Mouse (Mus musculus): ENCODE results near the gene Ccl2. TPM values are rescaled to one million over a fixed set of nuclear protein-coding genes. Genes with fewer than 3 reads are reported as not detected.

Gene Ccl2
- polyA plus RNA-seq, 1 experiment from 2014 or later: 12.3 TPM

DNA sequence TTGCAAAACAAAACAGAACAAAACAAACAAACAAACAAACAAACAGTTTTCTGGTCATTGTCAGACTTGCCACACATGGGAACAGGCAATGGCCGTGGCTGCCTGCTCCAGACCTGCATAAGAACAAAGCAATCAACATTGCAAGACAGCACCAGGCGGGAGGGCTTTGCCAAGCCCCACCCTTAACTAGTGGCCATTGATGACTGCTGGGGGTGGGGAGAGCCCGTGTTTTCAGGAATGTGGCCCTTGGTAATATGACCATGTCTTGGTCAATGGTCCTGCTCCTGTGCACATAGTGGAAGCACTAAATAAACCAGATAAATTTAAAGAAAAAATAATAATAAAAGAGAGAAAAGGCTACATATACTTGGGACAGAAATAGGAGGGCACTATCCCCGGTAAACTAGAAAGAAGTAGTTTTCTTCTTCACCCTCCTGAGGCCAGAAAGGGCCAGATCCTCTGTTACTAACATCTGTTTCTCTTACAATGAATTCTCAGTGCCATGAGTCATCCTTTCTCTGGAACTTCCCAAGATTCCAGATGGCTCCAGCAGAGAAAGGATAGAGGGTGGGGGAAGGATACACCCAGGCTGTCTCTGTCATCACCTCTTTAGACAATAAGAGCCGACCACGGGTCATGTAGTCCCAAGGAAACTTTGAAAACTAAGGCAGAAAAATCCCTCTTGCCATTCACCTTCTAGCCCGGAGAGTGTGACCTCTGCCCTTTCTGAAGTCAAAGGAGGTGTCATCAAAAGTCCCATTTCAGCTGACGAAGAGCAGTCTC is 23.8 kb upstream of the Ccl2 start:
- 0 out of 2 replicates have a peak, but pooled peaks have one; percentile 47 for ATAC-seq (replicated peaks; ENCODE audit: extremely low read depth, insufficient read depth, low FRiP score)
- H3K9me3 ChIP-seq (replicated peaks; ENCODE audit: control insufficient read depth, low read length): no peaks in the 10 kb centered on the region

DNA sequence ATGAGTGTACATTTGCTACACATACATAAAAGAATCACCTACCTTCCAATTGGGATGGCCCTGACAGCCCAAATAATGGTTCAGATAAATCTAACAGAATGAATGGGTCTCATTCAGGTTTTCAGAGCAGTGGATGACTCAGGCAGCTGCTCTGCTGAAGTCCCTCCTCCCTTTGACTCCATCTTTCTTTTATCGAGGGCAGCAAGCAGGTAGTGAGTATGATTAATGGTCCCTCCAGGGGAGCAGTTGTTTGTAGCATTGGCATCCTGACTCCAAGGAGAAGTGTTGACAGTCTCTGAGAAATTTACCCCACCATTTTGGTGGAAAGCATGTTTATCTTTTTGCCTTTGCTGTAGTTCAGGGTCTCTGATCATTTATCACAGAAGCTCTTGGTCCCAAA is 21.6 kb upstream of the Ccl2 start:
- Histone ChIP-seq H3K9ac (ENCODE audit: low read length) (no peak overlapping the region), H3K9me3 (replicated peaks; ENCODE audit: control insufficient read depth, low read length) (no peaks in the 10 kb centered on the region), H3K36me3 (ENCODE audit: control insufficient read depth, insufficient read depth) (no peaks in the 10 kb centered on the region), H3K27ac (ENCODE audit: low read length) (no peak overlapping the region), H3K27me3 (ENCODE audit: control insufficient read depth, insufficient read depth, low read length) (no peaks in the 10 kb centered on the region), H3K4me2 (ENCODE audit: low read depth, low read length) (no peak overlapping the region), H3K4me3 (ENCODE audit: low read length) (no peak overlapping the region), H3K4me1 (ENCODE audit: control insufficient read depth, insufficient read depth, low read length) (peaks cover 3% of the 10 kb centered on the region; the same call in 1 of the 2 replicates)
- no peak for ATAC-seq (replicated peaks; ENCODE audit: extremely low read depth, insufficient read depth, low FRiP score)
- 47% methylated on average over 1 of the region's 1 CpGs for WGBS

More for the DNA sequence above, 23.8 kb upstream of the Ccl2 start:
- WGBS: 42% methylated on average over 8 of the region's 8 CpGs
- no peak overlapping the region for H3K4me3 ChIP-seq (ENCODE audit: low read length)
- H3K27me3 ChIP-seq (ENCODE audit: control insufficient read depth, insufficient read depth, low read length): no peaks in the 10 kb centered on the region
- H3K27ac ChIP-seq (ENCODE audit: low read length): no peak overlapping the region
- no peak overlapping the region for H3K9ac ChIP-seq (ENCODE audit: low read length)
- H3K4me2 ChIP-seq (ENCODE audit: low read depth, low read length): no peak overlapping the region
- H3K4me1 ChIP-seq (ENCODE audit: control insufficient read depth, insufficient read depth, low read length): peaks cover 5% of the 10 kb centered on the region; the same call in 1 of the 2 replicates
- H3K36me3 ChIP-seq (ENCODE audit: control insufficient read depth, insufficient read depth): no peaks in the 10 kb centered on the region

DNA sequence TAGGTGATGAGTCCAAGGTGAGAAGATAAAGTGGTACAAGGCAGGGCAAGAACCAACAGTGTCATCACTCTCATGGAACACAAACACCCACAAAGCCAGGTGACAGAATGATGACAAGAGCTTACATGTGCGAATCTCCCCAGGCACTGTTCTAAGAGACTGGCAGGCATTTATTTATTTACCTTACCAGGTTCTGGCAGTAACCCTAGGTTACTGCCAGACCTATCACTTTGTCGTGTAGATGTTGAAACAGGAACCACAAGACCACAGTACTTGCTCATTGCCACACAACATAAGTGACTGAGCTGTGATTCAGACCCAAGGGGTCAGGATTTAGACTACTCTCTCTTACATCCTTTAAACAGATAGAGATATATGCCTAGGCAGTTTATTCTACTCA is 20.3 kb upstream of the Ccl2 start:
- no peaks in the 10 kb centered on the region for H3K36me3 ChIP-seq (ENCODE audit: control insufficient read depth, insufficient read depth)
- 57% methylated on average over 2 of the region's 2 CpGs for WGBS

DNA sequence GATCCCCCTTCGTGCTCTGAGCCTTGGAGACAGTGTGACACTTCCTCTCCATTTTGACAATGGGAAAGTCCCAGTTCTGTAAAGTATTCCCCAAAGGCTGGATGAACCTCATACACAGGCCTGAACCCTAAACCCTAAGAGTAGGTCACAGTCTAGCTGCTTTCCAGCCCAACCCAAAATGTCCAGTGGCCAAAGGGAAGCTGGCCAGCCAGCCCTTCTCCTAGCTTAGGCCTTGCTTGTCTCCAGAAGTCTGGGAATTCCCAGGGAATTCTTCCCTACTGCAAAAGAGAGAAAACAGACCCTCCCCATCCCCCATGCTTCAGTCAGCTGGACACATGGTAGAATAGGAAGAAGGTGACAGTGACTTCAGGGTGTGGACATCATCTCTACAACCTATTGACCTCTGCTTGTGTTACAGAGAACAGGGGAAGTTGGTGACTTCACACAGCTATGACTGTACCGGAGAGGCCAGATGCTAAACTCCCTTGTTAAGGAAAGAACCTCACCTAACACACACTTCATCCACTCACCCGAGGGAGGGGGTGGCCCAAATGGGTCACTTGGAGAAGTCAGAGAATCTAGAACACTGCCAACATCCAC is 19.1 kb upstream of the Ccl2 start:
- no peak for ATAC-seq (replicated peaks; ENCODE audit: extremely low read depth, insufficient read depth, low FRiP score)
- no peak overlapping the region for H3K4me3 ChIP-seq (ENCODE audit: low read length)
- H3K4me2 ChIP-seq (ENCODE audit: low read depth, low read length): no peak overlapping the region
- no peaks in the 10 kb centered on the region for H3K27me3 ChIP-seq (ENCODE audit: control insufficient read depth, insufficient read depth, low read length)
- H3K27ac ChIP-seq (ENCODE audit: low read length): no peak overlapping the region
- H3K9me3 ChIP-seq (replicated peaks; ENCODE audit: control insufficient read depth, low read length): no peaks in the 10 kb centered on the region
- H3K36me3 ChIP-seq (ENCODE audit: control insufficient read depth, insufficient read depth): no peaks in the 10 kb centered on the region
- H3K9ac ChIP-seq (ENCODE audit: low read length): no peak overlapping the region
- WGBS: 70% methylated on average over 3 of the region's 3 CpGs
- H3K4me1 ChIP-seq (ENCODE audit: control insufficient read depth, insufficient read depth, low read length): peaks cover 7% of the 10 kb centered on the region

More for the DNA sequence above, 20.3 kb upstream of the Ccl2 start:
- peaks cover 3% of the 10 kb centered on the region; the same call in 1 of the 2 replicates for H3K4me1 ChIP-seq (ENCODE audit: control insufficient read depth, insufficient read depth, low read length)
- H3K4me3 ChIP-seq (ENCODE audit: low read length): no peak overlapping the region
- no peak overlapping the region for H3K9ac ChIP-seq (ENCODE audit: low read length)
- H3K9me3 ChIP-seq (replicated peaks; ENCODE audit: control insufficient read depth, low read length): no peaks in the 10 kb centered on the region
- no peak overlapping the region for H3K27ac ChIP-seq (ENCODE audit: low read length)
- H3K4me2 ChIP-seq (ENCODE audit: low read depth, low read length): no peak overlapping the region
- ATAC-seq (replicated peaks; ENCODE audit: extremely low read depth, insufficient read depth, low FRiP score): no peak
- no peaks in the 10 kb centered on the region for H3K27me3 ChIP-seq (ENCODE audit: control insufficient read depth, insufficient read depth, low read length)

DNA sequence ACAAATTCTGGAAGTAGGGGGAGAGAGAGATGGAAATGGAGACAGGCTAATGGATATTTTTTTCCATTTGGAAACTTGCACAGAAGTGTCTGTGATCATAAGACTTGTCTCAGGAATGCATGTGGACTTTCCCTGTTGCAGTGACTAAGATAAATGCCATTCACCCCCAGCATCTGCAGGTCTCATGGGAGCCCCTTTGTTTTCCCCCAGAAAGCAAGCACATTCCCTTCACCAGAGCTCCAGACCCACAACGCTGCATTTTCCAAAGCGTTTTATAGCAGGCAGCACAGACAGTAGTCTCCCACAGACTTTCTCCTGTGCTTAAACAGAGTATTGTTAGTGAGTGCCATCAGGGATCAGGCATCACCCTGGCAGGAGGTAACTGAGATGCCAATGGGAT is 16.0 kb upstream of the Ccl2 start:
- Histone ChIP-seq H3K36me3 (ENCODE audit: control insufficient read depth, insufficient read depth) (no peaks in the 10 kb centered on the region), H3K4me3 (ENCODE audit: low read length) (no peak overlapping the region), H3K4me1 (ENCODE audit: control insufficient read depth, insufficient read depth, low read length) (peaks cover 5% of the 10 kb centered on the region; the same call in 1 of the 2 replicates), H3K9me3 (replicated peaks; ENCODE audit: control insufficient read depth, low read length) (no peaks in the 10 kb centered on the region), H3K27me3 (ENCODE audit: control insufficient read depth, insufficient read depth, low read length) (no peaks in the 10 kb centered on the region), H3K27ac (ENCODE audit: low read length) (no peak overlapping the region), H3K9ac (ENCODE audit: low read length) (no peak overlapping the region), H3K4me2 (ENCODE audit: low read depth, low read length) (no peak overlapping the region)
- WGBS: 26% methylated on average over 2 of the region's 2 CpGs
- no peak for ATAC-seq (replicated peaks; ENCODE audit: extremely low read depth, insufficient read depth, low FRiP score)

DNA sequence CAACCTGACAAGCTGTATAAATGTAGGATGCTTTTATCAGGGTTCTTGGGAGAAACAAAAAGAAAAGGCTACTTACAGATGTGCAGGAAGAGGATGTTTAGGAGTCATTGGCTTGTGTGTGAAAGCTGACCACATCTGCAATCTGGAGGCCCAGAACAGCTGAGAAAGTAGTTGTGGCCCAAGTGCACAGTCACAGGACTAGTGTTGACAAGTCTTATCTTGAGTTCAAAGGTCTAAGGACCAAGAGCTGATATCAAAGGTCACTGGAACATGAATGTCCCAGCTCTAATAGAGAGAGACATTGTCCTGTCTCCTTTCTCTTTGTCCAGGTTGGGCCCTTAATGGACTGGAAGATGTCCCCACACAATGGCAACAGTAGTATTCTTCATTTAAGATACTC is 15.6 kb upstream of the Ccl2 start:
- Histone ChIP-seq H3K9me3 (replicated peaks; ENCODE audit: control insufficient read depth, low read length) (no peaks in the 10 kb centered on the region), H3K27me3 (ENCODE audit: control insufficient read depth, insufficient read depth, low read length) (no peaks in the 10 kb centered on the region), H3K4me1 (ENCODE audit: control insufficient read depth, insufficient read depth, low read length) (peaks cover 5% of the 10 kb centered on the region; the same call in 1 of the 2 replicates), H3K4me3 (ENCODE audit: low read length) (no peak overlapping the region), H3K9ac (ENCODE audit: low read length) (no peak overlapping the region), H3K4me2 (ENCODE audit: low read depth, low read length) (no peak overlapping the region), H3K36me3 (ENCODE audit: control insufficient read depth, insufficient read depth) (no peaks in the 10 kb centered on the region), H3K27ac (ENCODE audit: low read length) (no peak overlapping the region)
- ATAC-seq (replicated peaks; ENCODE audit: extremely low read depth, insufficient read depth, low FRiP score): no peak

DNA sequence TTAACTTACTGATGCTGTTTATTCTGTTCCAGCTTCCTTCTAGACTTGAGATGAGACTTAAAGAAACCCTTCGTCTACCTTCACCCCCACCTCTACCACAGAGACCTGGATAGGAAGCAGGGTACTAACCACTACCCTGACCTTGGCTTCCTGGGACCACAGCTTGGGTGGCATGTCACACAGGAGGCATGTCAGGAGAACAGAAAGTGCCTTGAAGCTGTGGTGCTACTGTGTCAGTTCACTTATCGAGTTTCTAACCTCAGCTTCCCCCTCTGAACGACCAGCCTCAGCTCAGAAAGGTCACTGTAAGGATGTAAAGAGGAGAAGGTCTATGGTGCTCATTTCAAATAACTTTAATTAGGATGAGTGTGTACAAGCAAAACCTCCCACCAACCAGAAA is 14.0 kb upstream of the Ccl2 start:
- ATAC-seq (replicated peaks; ENCODE audit: extremely low read depth, insufficient read depth, low FRiP score): no peak
- Histone ChIP-seq H3K27me3 (ENCODE audit: control insufficient read depth, insufficient read depth, low read length) (no peaks in the 10 kb centered on the region), H3K4me3 (ENCODE audit: low read length) (no peak overlapping the region), H3K27ac (ENCODE audit: low read length) (no peak overlapping the region), H3K9ac (ENCODE audit: low read length) (no peak overlapping the region), H3K9me3 (replicated peaks; ENCODE audit: control insufficient read depth, low read length) (no peaks in the 10 kb centered on the region), H3K4me1 (ENCODE audit: control insufficient read depth, insufficient read depth, low read length) (peaks cover 5% of the 10 kb centered on the region; the same call in 1 of the 2 replicates), H3K4me2 (ENCODE audit: low read depth, low read length) (no peak overlapping the region), H3K36me3 (ENCODE audit: control insufficient read depth, insufficient read depth) (no peaks in the 10 kb centered on the region)
- 42% methylated on average over 3 of the region's 3 CpGs for WGBS

DNA sequence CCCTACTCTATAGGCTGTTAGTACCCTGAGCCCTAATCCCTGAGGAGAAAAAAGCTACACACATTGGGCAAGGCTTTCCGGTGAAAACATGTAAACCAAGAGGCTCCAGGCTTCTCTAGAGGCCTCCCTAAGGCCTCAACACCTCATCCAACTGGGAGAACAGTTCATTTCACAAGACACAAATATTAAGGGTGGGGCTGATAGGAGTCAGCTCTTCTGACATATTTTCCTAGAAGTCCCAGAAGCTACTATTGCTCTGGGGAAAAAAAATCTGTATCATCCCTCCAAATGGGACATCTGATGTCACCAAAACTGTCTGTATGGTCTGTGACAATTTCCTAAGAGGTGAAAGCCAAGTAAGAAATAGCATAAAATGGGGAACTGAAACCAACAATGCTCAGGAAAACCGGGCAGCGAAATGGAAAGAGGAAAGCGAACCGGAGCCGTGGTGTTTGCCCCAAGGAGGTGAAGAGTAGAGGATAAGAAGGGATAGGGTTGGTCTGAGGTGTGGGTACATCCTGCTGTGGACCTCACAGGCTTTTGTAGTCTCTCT is 12.8 kb upstream of the Ccl2 start:
- H3K4me3 ChIP-seq (ENCODE audit: low read length): no peak overlapping the region
- H3K27me3 ChIP-seq (ENCODE audit: control insufficient read depth, insufficient read depth, low read length): no peaks in the 10 kb centered on the region
- WGBS: 87% methylated on average over 6 of the region's 6 CpGs
- no peak overlapping the region for H3K27ac ChIP-seq (ENCODE audit: low read length)
- H3K4me2 ChIP-seq (ENCODE audit: low read depth, low read length): no peak overlapping the region
- no peaks in the 10 kb centered on the region for H3K36me3 ChIP-seq (ENCODE audit: control insufficient read depth, insufficient read depth)
- H3K9ac ChIP-seq (ENCODE audit: low read length): no peak overlapping the region
- H3K4me1 ChIP-seq (ENCODE audit: control insufficient read depth, insufficient read depth, low read length): peaks cover 5% of the 10 kb centered on the region; the same call in 1 of the 2 replicates
- no peaks in the 10 kb centered on the region for H3K9me3 ChIP-seq (replicated peaks; ENCODE audit: control insufficient read depth, low read length)
- no peak for ATAC-seq (replicated peaks; ENCODE audit: extremely low read depth, insufficient read depth, low FRiP score)

DNA sequence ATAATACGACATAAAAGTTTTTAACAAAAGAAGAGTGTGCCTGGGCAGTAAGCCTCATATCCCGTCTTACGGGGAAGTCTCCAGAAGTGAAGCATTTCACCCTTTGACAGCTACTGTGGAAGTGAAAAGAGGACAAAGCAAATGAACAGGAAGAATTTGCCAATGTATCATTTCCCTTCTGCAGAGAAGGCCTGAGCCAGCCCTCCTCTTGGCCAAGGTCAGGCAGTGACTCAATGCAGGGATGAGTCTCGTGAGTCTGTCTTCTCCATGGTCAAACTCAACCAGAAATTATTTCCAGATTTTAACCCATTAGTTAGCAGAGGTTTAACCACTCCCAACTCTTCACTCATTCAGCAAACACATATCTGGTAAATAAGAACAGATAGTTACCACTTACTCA is 11.6 kb upstream of the Ccl2 start:
- ATAC-seq (replicated peaks; ENCODE audit: extremely low read depth, insufficient read depth, low FRiP score): no peak
- Histone ChIP-seq H3K27me3 (ENCODE audit: control insufficient read depth, insufficient read depth, low read length) (no peaks in the 10 kb centered on the region), H3K9me3 (replicated peaks; ENCODE audit: control insufficient read depth, low read length) (no peaks in the 10 kb centered on the region), H3K4me1 (ENCODE audit: control insufficient read depth, insufficient read depth, low read length) (peaks cover 5% of the 10 kb centered on the region; the same call in 1 of the 2 replicates), H3K27ac (ENCODE audit: low read length) (no peak overlapping the region), H3K4me2 (ENCODE audit: low read depth, low read length) (no peak overlapping the region), H3K36me3 (ENCODE audit: control insufficient read depth, insufficient read depth) (no peaks in the 10 kb centered on the region), H3K9ac (ENCODE audit: low read length) (no peak overlapping the region), H3K4me3 (ENCODE audit: low read length) (no peak overlapping the region)
- WGBS: 69% methylated on average over 4 of the region's 4 CpGs

Measured in heart, embryonic 16.5 days (tissue).